Mouse (Mus musculus) liver, adult 2 months (tissue): ENCODE data around the gene Pttg1.

Experiments used
- CTCF ChIP-seq: fragments of 200-500 bp; IDR thresholded peaks from 2 replicates; pipeline ENCODE4 v1.5.1; 2011; ENCODE audit warnings: low read depth, low read length, control low read depth
- POLR2A ChIP-seq: fragments of 200-500 bp; IDR thresholded peaks from 2 replicates; pipeline ENCODE4 v1.6.1; 2011; ENCODE audit warnings: low read length, control low read depth; ENCODE audit not compliant: insufficient read depth; ENCODE audit errors: extremely low read depth

- TF ChIP-seq POLR2A (no peak), CTCF (no peak)
These were observed 46.6 kb downstream of the Pttg1 start for GRCm38 (mm10) chr11:43379488-43379887.
